Mouse (Mus musculus): ENCODE measurements around the gene Asb6. TPM values are rescaled to one million over a fixed set of nuclear protein-coding genes. Genes with fewer than 3 reads are reported as not detected.

The Asb6 gene
- polyA plus RNA-seq, 1 experiment from 2014 or later: 44.2 TPM

DNA sequence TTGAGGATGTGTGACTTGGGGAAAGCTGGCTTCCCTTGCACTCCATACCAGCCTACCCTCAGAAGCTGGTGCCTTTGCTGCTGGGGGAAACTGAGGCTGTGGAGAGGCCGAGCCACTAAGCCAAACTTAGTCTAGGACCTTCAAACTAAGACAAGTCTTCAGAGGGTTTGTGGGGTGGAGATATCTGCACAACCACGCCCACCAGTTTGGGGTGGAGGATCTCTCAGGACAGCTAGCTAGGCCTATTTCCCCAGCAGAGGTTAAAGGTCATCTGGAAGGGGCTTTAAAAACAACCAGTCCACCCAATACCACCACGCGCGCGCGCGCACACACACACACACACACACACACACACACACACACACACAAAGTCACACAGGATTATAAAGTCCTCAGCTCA lies 16.1 kb upstream of the Asb6 start:
- no peak overlapping the region for H3K27ac ChIP-seq (ENCODE audit: low read depth, low read length)
- WGBS: 60% methylated on average over 8 of the region's 8 CpGs
- peaks cover 51% of the 10 kb centered on the region for H3K27me3 ChIP-seq (replicated peaks; ENCODE audit: control insufficient read depth, insufficient read depth, low read length)
- no peaks in the 10 kb centered on the region for H3K36me3 ChIP-seq (ENCODE audit: control insufficient read depth, insufficient read depth, low read length)
- H3K4me3 ChIP-seq (ENCODE audit: low read depth, low read length): peak overlapping the region; percentile 59
- H3K4me2 ChIP-seq: peak overlapping the region; percentile 69
- DNase-seq (ENCODE audit: low spot score): no peak
- no peak overlapping the region for H3K9ac ChIP-seq (ENCODE audit: low read depth, low read length)
- H3K9me3 ChIP-seq (ENCODE audit: control insufficient read depth, low read length): no peaks in the 10 kb centered on the region
- H3K4me1 ChIP-seq (replicated peaks; ENCODE audit: control insufficient read depth, insufficient read depth, low read length): peaks cover 17% of the 10 kb centered on the region; the same call in 1 of the 2 replicates
- no peak for ATAC-seq (replicated peaks; ENCODE audit: low FRiP score)

- DNase-seq (ENCODE audit: low spot score) (no peak), ATAC-seq (replicated peaks; ENCODE audit: low FRiP score) (no peak)
- Histone ChIP-seq H3K36me3 (ENCODE audit: control insufficient read depth, insufficient read depth, low read length) (no peaks in the 10 kb centered on the region), H3K9ac (ENCODE audit: low read depth, low read length) (peak overlapping the region; percentile 55), H3K27me3 (replicated peaks; ENCODE audit: control insufficient read depth, insufficient read depth, low read length) (peaks cover 49% of the 10 kb centered on the region), H3K4me3 (ENCODE audit: low read depth, low read length) (peak overlapping the region; percentile 59), H3K4me2 (peak overlapping the region; percentile 69), H3K4me1 (replicated peaks; ENCODE audit: control insufficient read depth, insufficient read depth, low read length) (peaks cover 14% of the 10 kb centered on the region; the same call in 1 of the 2 replicates), H3K9me3 (ENCODE audit: control insufficient read depth, low read length) (no peaks in the 10 kb centered on the region), H3K27ac (ENCODE audit: low read depth, low read length) (no peak overlapping the region)
- 2% methylated on average over 80 of the region's 80 CpGs for WGBS
Measured at GRCm38 (mm10) chr2:30845152-30846070, 15.3 kb upstream of the Asb6 start.

GRCm38 (mm10) chr2:30842615-30843014 lies 12.5 kb upstream of the Asb6 start:
- H3K4me3 ChIP-seq (ENCODE audit: low read depth, low read length): no peak overlapping the region
- 31% methylated on average over 10 of the region's 10 CpGs for WGBS
- H3K4me2 ChIP-seq: no peak overlapping the region; the same call in 1 of the 2 replicates
- DNase-seq (ENCODE audit: low spot score): no peak
- H3K9me3 ChIP-seq (ENCODE audit: control insufficient read depth, low read length): no peaks in the 10 kb centered on the region
- peaks cover 49% of the 10 kb centered on the region for H3K27me3 ChIP-seq (replicated peaks; ENCODE audit: control insufficient read depth, insufficient read depth, low read length)
- peaks cover 14% of the 10 kb centered on the region; the same call in 1 of the 2 replicates for H3K4me1 ChIP-seq (replicated peaks; ENCODE audit: control insufficient read depth, insufficient read depth, low read length)
- H3K36me3 ChIP-seq (ENCODE audit: control insufficient read depth, insufficient read depth, low read length): no peaks in the 10 kb centered on the region
- no peak overlapping the region for H3K27ac ChIP-seq (ENCODE audit: low read depth, low read length)
- H3K9ac ChIP-seq (ENCODE audit: low read depth, low read length): no peak overlapping the region
- ATAC-seq (replicated peaks; ENCODE audit: low FRiP score): no peak

- Histone ChIP-seq H3K27ac (ENCODE audit: low read depth, low read length) (no peak overlapping the region; the same call in 1 of the 2 replicates), H3K4me2 (peak overlapping the region; percentile 28), H3K27me3 (replicated peaks; ENCODE audit: control insufficient read depth, insufficient read depth, low read length) (no peaks in the 10 kb centered on the region), H3K4me1 (replicated peaks; ENCODE audit: control insufficient read depth, insufficient read depth, low read length) (peaks cover 6% of the 10 kb centered on the region), H3K36me3 (ENCODE audit: control insufficient read depth, insufficient read depth, low read length) (no peaks in the 10 kb centered on the region), H3K4me3 (ENCODE audit: low read depth, low read length) (no peak overlapping the region), H3K9ac (ENCODE audit: low read depth, low read length) (no peak overlapping the region), H3K9me3 (ENCODE audit: control insufficient read depth, low read length) (no peaks in the 10 kb centered on the region)
- WGBS: 21% methylated on average over 21 of the region's 21 CpGs
- ATAC-seq (replicated peaks; ENCODE audit: low FRiP score) (no peak), DNase-seq (ENCODE audit: low spot score) (no peak)
Measured at GRCm38 (mm10) chr2:30836238-30836990, 6.3 kb upstream of the Asb6 start.

- Histone ChIP-seq H3K36me3 (ENCODE audit: control insufficient read depth, insufficient read depth, low read length) (no peaks in the 10 kb centered on the region), H3K4me2 (no peak within 1 kb of the TSS), H3K4me3 (ENCODE audit: low read depth, low read length) (no peak within 1 kb of the TSS), H3K9ac (ENCODE audit: low read depth, low read length) (no peak within 1 kb of the TSS), H3K27ac (ENCODE audit: low read depth, low read length) (no peak within 1 kb of the TSS), H3K4me1 (replicated peaks; ENCODE audit: control insufficient read depth, insufficient read depth, low read length) (peaks cover 6% of the 10 kb centered on the region), H3K27me3 (replicated peaks; ENCODE audit: control insufficient read depth, insufficient read depth, low read length) (no peaks in the 10 kb centered on the region), H3K9me3 (ENCODE audit: control insufficient read depth, low read length) (no peaks in the 10 kb centered on the region)
- DNase-seq (ENCODE audit: low spot score): no peak
- 64% methylated on average over 9 of the region's 10 CpGs for WGBS
- no peak for ATAC-seq (replicated peaks; ENCODE audit: low FRiP score)
Measured at GRCm38 (mm10) chr2:30834373-30835022, 4.4 kb upstream of the Asb6 start, which contains the start of gene Prrx2. TSS of gene Prrx2 (plus strand) at chr2:30834972.

DNA sequence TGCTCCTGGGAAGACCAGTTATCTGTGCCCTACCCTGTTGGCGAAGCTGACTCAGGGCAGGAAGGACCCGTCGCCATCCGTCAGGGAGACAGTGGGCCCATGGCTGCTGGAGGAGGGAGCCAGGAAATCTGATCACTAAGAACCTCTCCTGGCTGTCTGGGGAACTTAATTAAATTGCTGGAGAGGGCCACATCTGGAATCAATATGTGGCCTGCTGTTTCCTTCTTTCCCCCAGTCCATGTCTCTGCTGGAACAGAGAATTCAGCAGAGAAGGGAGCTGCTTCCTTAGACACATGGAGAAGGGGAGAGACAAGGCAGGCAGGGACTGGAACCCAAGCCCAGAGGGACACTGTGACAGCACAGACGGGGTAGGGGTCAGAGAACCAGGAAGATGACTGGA lies 3.5 kb upstream of the Asb6 start:
- no peaks in the 10 kb centered on the region for H3K9me3 ChIP-seq (ENCODE audit: control insufficient read depth, low read length)
- H3K4me2 ChIP-seq: no peak overlapping the region
- no peak for ATAC-seq (replicated peaks; ENCODE audit: low FRiP score)
- DNase-seq (ENCODE audit: low spot score): no peak
- 42% methylated on average over 5 of the region's 5 CpGs for WGBS
- H3K27ac ChIP-seq (ENCODE audit: low read depth, low read length): no peak overlapping the region
- H3K27me3 ChIP-seq (replicated peaks; ENCODE audit: control insufficient read depth, insufficient read depth, low read length): no peaks in the 10 kb centered on the region
- peaks cover 9% of the 10 kb centered on the region for H3K4me1 ChIP-seq (replicated peaks; ENCODE audit: control insufficient read depth, insufficient read depth, low read length)
- H3K36me3 ChIP-seq (ENCODE audit: control insufficient read depth, insufficient read depth, low read length): no peaks in the 10 kb centered on the region
- H3K9ac ChIP-seq (ENCODE audit: low read depth, low read length): no peak overlapping the region
- H3K4me3 ChIP-seq (ENCODE audit: low read depth, low read length): no peak overlapping the region

DNA sequence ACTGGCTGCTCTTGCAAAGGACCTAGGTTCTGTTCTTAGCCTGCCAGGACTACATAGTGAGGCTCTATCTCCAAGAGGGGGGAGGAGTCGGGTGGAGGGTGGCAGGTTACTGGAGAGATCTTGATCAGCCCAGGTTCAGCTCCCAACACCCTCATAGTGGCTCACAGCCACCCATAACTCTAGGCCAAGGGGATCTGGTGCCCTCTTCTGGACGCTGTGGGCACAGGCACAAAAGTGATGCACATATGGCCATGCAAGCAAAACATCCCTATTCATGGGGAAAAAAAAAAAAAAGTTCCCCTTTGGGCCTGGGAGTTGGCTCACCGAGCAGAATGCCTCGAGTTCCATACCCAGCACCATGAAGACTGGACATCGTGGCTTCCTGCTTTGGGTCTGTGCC lies 818 bp downstream of the Asb6 start:
- H3K4me3 ChIP-seq (ENCODE audit: low read depth, low read length): no peak overlapping the region
- no peak for DNase-seq (ENCODE audit: low spot score)
- H3K36me3 ChIP-seq (ENCODE audit: control insufficient read depth, insufficient read depth, low read length): peaks cover 16% of the 10 kb centered on the region
- no peak for ATAC-seq (replicated peaks; ENCODE audit: low FRiP score)
- no peak overlapping the region for H3K9ac ChIP-seq (ENCODE audit: low read depth, low read length)
- H3K4me1 ChIP-seq (replicated peaks; ENCODE audit: control insufficient read depth, insufficient read depth, low read length): peaks cover 17% of the 10 kb centered on the region
- H3K27ac ChIP-seq (ENCODE audit: low read depth, low read length): no peak overlapping the region; the same call in 1 of the 2 replicates
- no peak overlapping the region for H3K4me2 ChIP-seq
- H3K27me3 ChIP-seq (replicated peaks; ENCODE audit: control insufficient read depth, insufficient read depth, low read length): no peaks in the 10 kb centered on the region
- WGBS: 37% methylated on average over 5 of the region's 5 CpGs
- no peaks in the 10 kb centered on the region for H3K9me3 ChIP-seq (ENCODE audit: control insufficient read depth, low read length)

GRCm38 (mm10) chr2:30827749-30828475 lies 2.2 kb downstream of the Asb6 start:
- Histone ChIP-seq H3K36me3 (ENCODE audit: control insufficient read depth, insufficient read depth, low read length) (peaks cover 29% of the 10 kb centered on the region), H3K27ac (ENCODE audit: low read depth, low read length) (peak overlapping the region; percentile 94), H3K4me3 (ENCODE audit: low read depth, low read length) (peak overlapping the region; percentile 98), H3K9ac (ENCODE audit: low read depth, low read length) (peak overlapping the region; percentile 96), H3K4me1 (replicated peaks; ENCODE audit: control insufficient read depth, insufficient read depth, low read length) (peaks cover 17% of the 10 kb centered on the region), H3K9me3 (ENCODE audit: control insufficient read depth, low read length) (no peaks in the 10 kb centered on the region), H3K4me2 (peak overlapping the region; percentile 89), H3K27me3 (replicated peaks; ENCODE audit: control insufficient read depth, insufficient read depth, low read length) (no peaks in the 10 kb centered on the region)
- ATAC-seq (replicated peaks; ENCODE audit: low FRiP score) (peak; percentile 80), DNase-seq (ENCODE audit: low spot score) (peak; percentile 96)
- under 1% methylated on average over 63 of the region's 63 CpGs for WGBS

Data from liver, embryonic 11.5 days (tissue).